16 mouse cellular contexts compared by ENCODE assay signal in genomic region chr2:169834602-169835001, GRCm38 (mm10).
DNase-seq lines count a peak whose midpoint lies in the region; ATAC-seq and TF ChIP-seq lines count a peak whose summit lies in the region.
"Had no signal": no experiment of that assay in that cellular context is flagged by ENCODE, and none has a peak within 500 bp of the region (broad histone marks: within the 10 kb centered on the region; RNA-seq: fewer than 3 reads in every experiment).

No protein-coding gene starts in this region.

- no peak for TF ChIP-seq EP300 in lung, postnatal 0 days (IDR thresholded peaks at IDR 0.05)

- no peaks in the 10 kb centered on the region for H3K27me3 ChIP-seq in hindbrain, embryonic 13.5 days
- H3K27me3 ChIP-seq in hindbrain, embryonic 12.5 days: no peaks in the 10 kb centered on the region
- H3K27me3 ChIP-seq in lung, postnatal 0 days (replicated peaks; ENCODE audit: insufficient read depth, low read length): no peaks in the 10 kb centered on the region
- H3K27me3 ChIP-seq in intestine, embryonic 15.5 days (replicated peaks): no peaks in the 10 kb centered on the region
- no peaks in the 10 kb centered on the region for H3K27me3 ChIP-seq in stomach, embryonic 15.5 days (replicated peaks)
- H3K27me3 ChIP-seq in forebrain, embryonic 16.5 days (replicated peaks; ENCODE audit: control insufficient read depth, insufficient read depth, low read length): no peaks in the 10 kb centered on the region
- H3K27me3 ChIP-seq: embryonic facial prominence, embryonic 13.5 days; forebrain, embryonic 12.5 days; limb, embryonic 12.5 days had no signal

- H3K27ac ChIP-seq in hindbrain, embryonic 13.5 days: 0 out of 2 replicates have a peak overlapping the region, but pooled peaks have one; percentile 13
- no peak overlapping the region for H3K27ac ChIP-seq in hindbrain, embryonic 12.5 days
- no peak overlapping the region for H3K27ac ChIP-seq in lung, postnatal 0 days (ENCODE audit: low read length)
- peak overlapping the region; percentile 28; the same call in 1 of the 2 replicates for H3K27ac ChIP-seq in intestine, embryonic 15.5 days
- H3K27ac ChIP-seq in stomach, embryonic 15.5 days: 0 out of 2 replicates have a peak overlapping the region, but pooled peaks have one; percentile 3
- no peak overlapping the region for H3K27ac ChIP-seq in forebrain, embryonic 16.5 days (ENCODE audit: low read length)
- H3K27ac ChIP-seq: embryonic facial prominence, embryonic 13.5 days; forebrain, embryonic 12.5 days; limb, embryonic 12.5 days had no signal

- WGBS in hindbrain, embryonic 13.5 days: 26% methylated on average over 7 of the region's 7 CpGs
- WGBS in hindbrain, embryonic 12.5 days: 31% methylated on average over 7 of the region's 7 CpGs
- 11% methylated on average over 7 of the region's 7 CpGs for WGBS in lung, postnatal 0 days
- WGBS in intestine, embryonic 15.5 days: 13% methylated on average over 7 of the region's 7 CpGs
- WGBS in stomach, embryonic 15.5 days: 11% methylated on average over 7 of the region's 7 CpGs
- 30% methylated on average over 7 of the region's 7 CpGs for WGBS in forebrain, embryonic 16.5 days

- H3K9me3 ChIP-seq in hindbrain, embryonic 13.5 days: no peaks in the 10 kb centered on the region
- no peaks in the 10 kb centered on the region for H3K9me3 ChIP-seq in hindbrain, embryonic 12.5 days (replicated peaks)
- no peaks in the 10 kb centered on the region for H3K9me3 ChIP-seq in lung, postnatal 0 days (ENCODE audit: low read length)
- no peaks in the 10 kb centered on the region for H3K9me3 ChIP-seq in intestine, embryonic 15.5 days
- no peaks in the 10 kb centered on the region for H3K9me3 ChIP-seq in stomach, embryonic 15.5 days
- H3K9me3 ChIP-seq in forebrain, embryonic 16.5 days (ENCODE audit: control insufficient read depth, low read length): no peaks in the 10 kb centered on the region
- H3K9me3 ChIP-seq: embryonic facial prominence, embryonic 13.5 days; forebrain, embryonic 12.5 days; limb, embryonic 12.5 days had no signal

- no peaks in the 10 kb centered on the region for H3K36me3 ChIP-seq in hindbrain, embryonic 13.5 days
- no peaks in the 10 kb centered on the region for H3K36me3 ChIP-seq in hindbrain, embryonic 12.5 days
- no peaks in the 10 kb centered on the region for H3K36me3 ChIP-seq in lung, postnatal 0 days (ENCODE audit: insufficient read depth, low read length)
- no peaks in the 10 kb centered on the region for H3K36me3 ChIP-seq in intestine, embryonic 15.5 days
- H3K36me3 ChIP-seq in stomach, embryonic 15.5 days: no peaks in the 10 kb centered on the region
- no peaks in the 10 kb centered on the region for H3K36me3 ChIP-seq in forebrain, embryonic 16.5 days (ENCODE audit: control insufficient read depth, insufficient read depth)
- H3K36me3 ChIP-seq: embryonic facial prominence, embryonic 13.5 days; forebrain, embryonic 12.5 days; limb, embryonic 12.5 days had no signal

- ATAC-seq in hindbrain, embryonic 13.5 days (ENCODE audit: low FRiP score): no peak
- no peak for ATAC-seq in hindbrain, embryonic 12.5 days (ENCODE audit: low FRiP score)
- peak; percentile 32; the same call in 1 of the 2 replicates for ATAC-seq in lung, postnatal 0 days
- peak; percentile 67; the same call in 1 of the 2 replicates for ATAC-seq in intestine, embryonic 15.5 days
- ATAC-seq in stomach, embryonic 15.5 days (ENCODE audit: insufficient read depth, low FRiP score, low read depth): no peak
- ATAC-seq in forebrain, embryonic 16.5 days: no peak

- H3K4me3 ChIP-seq in hindbrain, embryonic 13.5 days: no peak overlapping the region
- H3K4me3 ChIP-seq in hindbrain, embryonic 12.5 days: no peak overlapping the region
- H3K4me3 ChIP-seq in lung, postnatal 0 days (ENCODE audit: low read depth, low read length): no peak overlapping the region
- H3K4me3 ChIP-seq in intestine, embryonic 15.5 days (replicated peaks): no peak overlapping the region
- H3K4me3 ChIP-seq in stomach, embryonic 15.5 days (replicated peaks): no peak overlapping the region
- no peak overlapping the region for H3K4me3 ChIP-seq in forebrain, embryonic 16.5 days (replicated peaks; ENCODE audit: low read length)
- H3K4me3 ChIP-seq: embryonic facial prominence, embryonic 13.5 days; forebrain, embryonic 12.5 days; limb, embryonic 12.5 days had no signal

- no peak overlapping the region for H3K9ac ChIP-seq in hindbrain, embryonic 13.5 days
- H3K9ac ChIP-seq in hindbrain, embryonic 12.5 days: no peak overlapping the region
- H3K9ac ChIP-seq in lung, postnatal 0 days (replicated peaks; ENCODE audit: low read depth): no peak overlapping the region
- no peak overlapping the region for H3K9ac ChIP-seq in intestine, embryonic 15.5 days
- no peak overlapping the region for H3K9ac ChIP-seq in stomach, embryonic 15.5 days
- H3K9ac ChIP-seq in forebrain, embryonic 16.5 days (replicated peaks; ENCODE audit: low read depth, low read length): no peak overlapping the region
- H3K9ac ChIP-seq: embryonic facial prominence, embryonic 13.5 days; forebrain, embryonic 12.5 days; limb, embryonic 12.5 days had no signal

- peak; percentile 34 for DNase-seq in lung, postnatal 0 days (ENCODE audit: low spot score)
- no peak for DNase-seq in lung, postnatal 10 days
- DNase-seq in layer of hippocampus, postnatal 10 days (ENCODE audit: low spot score in 2 of 2): no peak
- DNase-seq: gastrocnemius, postnatal 10 days; kidney, adult 18-20 months; lung, adult 18-20 months; right cerebral cortex, postnatal 4 days; thymus, postnatal 4 days had no signal

- H3K4me1 ChIP-seq in hindbrain, embryonic 13.5 days (replicated peaks): peaks cover 45% of the 10 kb centered on the region
- H3K4me1 ChIP-seq in hindbrain, embryonic 12.5 days: peaks cover 23% of the 10 kb centered on the region
- H3K4me1 ChIP-seq in lung, postnatal 0 days (ENCODE audit: insufficient read depth, low read depth, low read length): no peaks in the 10 kb centered on the region
- peaks cover 23% of the 10 kb centered on the region for H3K4me1 ChIP-seq in intestine, embryonic 15.5 days (replicated peaks)
- peaks cover 19% of the 10 kb centered on the region for H3K4me1 ChIP-seq in stomach, embryonic 15.5 days
- no peaks in the 10 kb centered on the region for H3K4me1 ChIP-seq in forebrain, embryonic 16.5 days (replicated peaks; ENCODE audit: control insufficient read depth, insufficient read depth, low read length)

- no peak overlapping the region for H3K4me2 ChIP-seq in hindbrain, embryonic 13.5 days
- H3K4me2 ChIP-seq in hindbrain, embryonic 12.5 days (replicated peaks): no peak overlapping the region
- no peak overlapping the region for H3K4me2 ChIP-seq in lung, postnatal 0 days (replicated peaks; ENCODE audit: low read depth, low read length)
- peak overlapping the region; percentile 41; the same call in 1 of the 2 replicates for H3K4me2 ChIP-seq in intestine, embryonic 15.5 days (replicated peaks)
- peak overlapping the region; percentile 7; the same call in 1 of the 2 replicates for H3K4me2 ChIP-seq in stomach, embryonic 15.5 days
- H3K4me2 ChIP-seq in forebrain, embryonic 16.5 days (ENCODE audit: low read length): no peak overlapping the region
- H3K4me2 ChIP-seq: embryonic facial prominence, embryonic 13.5 days; forebrain, embryonic 12.5 days; limb, embryonic 12.5 days had no signal

- TF ChIP-seq CTCF in lung, postnatal 0 days (IDR thresholded peaks at IDR 0.05): no peak

Comparison
In these comparisons a context has a peak if more than half of its experiments do, and no peak if none do; other contexts are left out.
1. H3K27ac ChIP-seq: peak in hindbrain, embryonic 13.5 days (single experiment), intestine, embryonic 15.5 days (single experiment) and stomach, embryonic 15.5 days (single experiment); none in hindbrain, embryonic 12.5 days (single experiment), lung, postnatal 0 days (single experiment) and forebrain, embryonic 16.5 days (single experiment).
2. ATAC-seq: peak in lung, postnatal 0 days (single experiment) and intestine, embryonic 15.5 days (single experiment); none in hindbrain, embryonic 13.5 days (single experiment), hindbrain, embryonic 12.5 days (single experiment), stomach, embryonic 15.5 days (single experiment) and forebrain, embryonic 16.5 days (single experiment).
3. H3K4me2 ChIP-seq: peak in intestine, embryonic 15.5 days (single experiment) and stomach, embryonic 15.5 days (single experiment); none in hindbrain, embryonic 13.5 days (single experiment), hindbrain, embryonic 12.5 days (single experiment), lung, postnatal 0 days (single experiment) and forebrain, embryonic 16.5 days (single experiment).